In genomic region chr3:107746026-107746425, GRCm38 (mm10) we compare ENCODE assay signal across 21 mouse cellular contexts.
"Had no signal": no experiment of that assay in that cellular context is flagged by ENCODE, and none has a peak within 500 bp of the region (broad histone marks: within the 10 kb centered on the region; RNA-seq: fewer than 3 reads in every experiment).

No protein-coding gene starts in this region.

- H3K36me3 ChIP-seq: midbrain, embryonic 15.5 days had no signal

- H3K27me3 ChIP-seq: limb, embryonic 15.5 days; liver, embryonic 12.5 days; liver, embryonic 15.5 days; midbrain, embryonic 12.5 days; midbrain, embryonic 15.5 days; neural tube, embryonic 13.5 days had no signal

- H3K27ac ChIP-seq: kidney, postnatal 0 days; layer of hippocampus, adult 2 months; limb, embryonic 15.5 days; liver, embryonic 12.5 days; liver, embryonic 15.5 days; macrophage; midbrain, embryonic 12.5 days; midbrain, embryonic 15.5 days; neural tube, embryonic 13.5 days; stomach, postnatal 0 days had no signal

- H3K9ac ChIP-seq: limb, embryonic 15.5 days; liver, embryonic 12.5 days; liver, embryonic 15.5 days; midbrain, embryonic 12.5 days; midbrain, embryonic 15.5 days; neural tube, embryonic 13.5 days had no signal

- H3K4me2 ChIP-seq: limb, embryonic 15.5 days; liver, embryonic 12.5 days; liver, embryonic 15.5 days; midbrain, embryonic 12.5 days; midbrain, embryonic 15.5 days; neural tube, embryonic 13.5 days had no signal

- H3K4me3 ChIP-seq: layer of hippocampus, adult 2 months; limb, embryonic 15.5 days; liver, embryonic 12.5 days; liver, embryonic 15.5 days; midbrain, embryonic 12.5 days; midbrain, embryonic 15.5 days; neural tube, embryonic 13.5 days had no signal

- ATAC-seq: intestine, postnatal 0 days; liver, embryonic 12.5 days; midbrain, embryonic 15.5 days had no signal

- DNase-seq: kidney, adult 2 months; kidney, postnatal 25 days; layer of hippocampus, adult 9-11 months; lung, adult 2 months; lung, postnatal 14 days; right cerebral cortex, adult 18-20 months; right cerebral cortex, postnatal 14 days; right cerebral cortex, postnatal 4 days; thymus, adult 18-20 months; thymus, postnatal 36 days had no signal

- H3K9me3 ChIP-seq: limb, embryonic 15.5 days; liver, embryonic 12.5 days; liver, embryonic 15.5 days; midbrain, embryonic 12.5 days; midbrain, embryonic 15.5 days; neural tube, embryonic 13.5 days had no signal
